Mouse (Mus musculus) erythroblast, embryonic 14.5 days (primary cell): ENCODE measurements at regions not wholly inside any gene's neighbourhood (a gene's known extent, or its start where the extent isn't known, plus 50 kb on each side); places are given as distances from the start of the nearest gene placed in this dataset.

ENCODE experiments used
- H3K27me3 ChIP-seq: 2 replicates; pipeline ENCODE4 v1.6.1; 2012; ENCODE audit warnings: inconsistent platforms; ENCODE audit not compliant: control insufficient read depth
- H3K36me3 ChIP-seq: 2 replicates; pipeline ENCODE4 v1.6.1; 2012; ENCODE audit warnings: mild to moderate bottlenecking, inconsistent platforms; ENCODE audit not compliant: control insufficient read depth
- H3K4me1 ChIP-seq: 2 replicates; pipeline ENCODE4 v1.6.1; 2012; ENCODE audit warnings: inconsistent platforms; ENCODE audit not compliant: control insufficient read depth
- H3K4me3 ChIP-seq: replicated peaks from 2 replicates; pipeline ENCODE3; 2012; ENCODE audit warnings: moderate library complexity, mild to moderate bottlenecking, inconsistent platforms
- H3K9me3 ChIP-seq: 2 replicates; pipeline ENCODE4 v1.6.1; 2012; ENCODE audit warnings: low read length, inconsistent platforms, mixed read lengths; ENCODE audit not compliant: control insufficient read depth
- GATA1 ChIP-seq: IDR thresholded peaks from 2 replicates; pipeline ENCODE4 v1.6.1; 2012; ENCODE audit warnings: low read length, inconsistent platforms, mixed read lengths
- TAL1 ChIP-seq: IDR thresholded peaks from 3 replicates; pipeline ENCODE4 v1.6.1; 2012; ENCODE audit warnings: low read length, inconsistent platforms, mixed read lengths

GRCm38 (mm10) chr6:31659901-31660300, 96.1 kb upstream of the Podxl start:
- TF ChIP-seq TAL1 (no peak), GATA1 (no peak)
- peaks cover 5% of the 10 kb centered on the region; the same call in 1 of the 2 replicates for H3K36me3 ChIP-seq

GRCm38 (mm10) chr6:31658447-31659199, 94.8 kb upstream of the Podxl start:
- Histone ChIP-seq H3K9me3 (no peaks in the 10 kb centered on the region), H3K4me1 (peaks cover 58% of the 10 kb centered on the region), H3K27me3 (no peaks in the 10 kb centered on the region), H3K36me3 (peaks cover 5% of the 10 kb centered on the region; the same call in 1 of the 2 replicates), H3K4me3 (peak overlapping the region; percentile 62)
- TF ChIP-seq GATA1 (peak; percentile 78), TAL1 (peak; percentile 86)

More at GRCm38 (mm10) chr6:31659901-31660300, 96.1 kb upstream of the Podxl start:
- Histone ChIP-seq H3K4me1 (peaks cover 66% of the 10 kb centered on the region), H3K4me3 (no peak overlapping the region), H3K27me3 (no peaks in the 10 kb centered on the region), H3K9me3 (no peaks in the 10 kb centered on the region)

- Histone ChIP-seq H3K9me3 (no peaks in the 10 kb centered on the region), H3K4me3 (peak overlapping the region; percentile 41), H3K4me1 (peaks cover 57% of the 10 kb centered on the region), H3K27me3 (no peaks in the 10 kb centered on the region), H3K36me3 (peaks cover 2% of the 10 kb centered on the region; the same call in 1 of the 2 replicates)
- TF ChIP-seq TAL1 (peak; percentile 68), GATA1 (peak; percentile 50; the same call in 1 of the 2 replicates)
Observed at GRCm38 (mm10) chr6:31650791-31651476, 87.2 kb upstream of the Podxl start.

- no peaks in the 10 kb centered on the region for H3K27me3 ChIP-seq
- no peak overlapping the region for H3K4me3 ChIP-seq
- H3K4me1 ChIP-seq: peaks cover 58% of the 10 kb centered on the region
- no peak for TF ChIP-seq GATA1
- no peak for TF ChIP-seq TAL1
- no peaks in the 10 kb centered on the region for H3K9me3 ChIP-seq
- no peaks in the 10 kb centered on the region for H3K36me3 ChIP-seq
Observed at GRCm38 (mm10) chr6:31645261-31645660, 81.5 kb upstream of the Podxl start.

- Histone ChIP-seq H3K36me3 (no peaks in the 10 kb centered on the region), H3K4me1 (peaks cover 58% of the 10 kb centered on the region), H3K4me3 (no peak overlapping the region), H3K9me3 (no peaks in the 10 kb centered on the region), H3K27me3 (no peaks in the 10 kb centered on the region)
- TF ChIP-seq TAL1: peak; percentile 58
- no peak for TF ChIP-seq GATA1
Observed at GRCm38 (mm10) chr6:31644504-31644903, 80.7 kb upstream of the Podxl start.

GRCm38 (mm10) chr6:31642451-31642942, 78.7 kb upstream of the Podxl start:
- Histone ChIP-seq H3K36me3 (no peaks in the 10 kb centered on the region), H3K27me3 (no peaks in the 10 kb centered on the region), H3K4me3 (no peak overlapping the region), H3K9me3 (no peaks in the 10 kb centered on the region), H3K4me1 (peaks cover 69% of the 10 kb centered on the region)
- TF ChIP-seq TAL1: no peak
- TF ChIP-seq GATA1: no peak

GRCm38 (mm10) chr6:31640745-31641144, 77.0 kb upstream of the Podxl start:
- Histone ChIP-seq H3K9me3 (no peaks in the 10 kb centered on the region), H3K4me3 (no peak overlapping the region), H3K4me1 (peaks cover 79% of the 10 kb centered on the region), H3K27me3 (no peaks in the 10 kb centered on the region), H3K36me3 (no peaks in the 10 kb centered on the region)
- TF ChIP-seq GATA1 (no peak), TAL1 (no peak)

GRCm38 (mm10) chr6:31639460-31639859, 75.7 kb upstream of the Podxl start:
- Histone ChIP-seq H3K4me3 (no peak overlapping the region), H3K4me1 (peaks cover 66% of the 10 kb centered on the region), H3K9me3 (no peaks in the 10 kb centered on the region), H3K36me3 (no peaks in the 10 kb centered on the region), H3K27me3 (no peaks in the 10 kb centered on the region)
- TF ChIP-seq TAL1: no peak
- TF ChIP-seq GATA1: no peak

GRCm38 (mm10) chr6:31638434-31639220, 74.8 kb upstream of the Podxl start:
- TF ChIP-seq GATA1 (no peak), TAL1 (no peak)
- no peaks in the 10 kb centered on the region for H3K9me3 ChIP-seq
- H3K36me3 ChIP-seq: no peaks in the 10 kb centered on the region
- H3K4me3 ChIP-seq: peak overlapping the region; percentile 35
- H3K27me3 ChIP-seq: no peaks in the 10 kb centered on the region
- peaks cover 62% of the 10 kb centered on the region for H3K4me1 ChIP-seq
